Mouse (Mus musculus): ENCODE results near the gene Map3k6. TPM values are rescaled to one million over a fixed set of nuclear protein-coding genes. Genes with fewer than 3 reads are reported as not detected.

The Map3k6 gene
- polyA plus RNA-seq, 1 experiment from 2014 or later: 3.3 TPM

GRCm38 (mm10) chr4:133234771-133235170 lies 5.8 kb upstream of the Map3k6 start:
- no peaks in the 10 kb centered on the region for H3K27me3 ChIP-seq
- POLR2A ChIA-PET: no interaction called here
- ATAC-seq (no peak), DNase-seq (ENCODE audit: low read depth, low spot score) (no peak)
- no peak for TF ChIP-seq CTCF (IDR thresholded peaks at IDR 0.05)
- in situ Hi-C loops (cut with MboI; ENCODE audit: low pct_unique_long_range_greater_than_20kb): loop anchor here (5.0 kb wide), 1 partner anchor 68 kb away; no protein-coding TSS in a partner anchor
- CTCF ChIA-PET: no interaction called here

GRCm38 (mm10) chr4:133235415-133235814 lies 5.2 kb upstream of the Map3k6 start:
- no peak for TF ChIP-seq CTCF (IDR thresholded peaks at IDR 0.05)
- ChIA-PET POLR2A (no interaction called here), CTCF (no interaction called here)
- no peak for ATAC-seq
- no peaks in the 10 kb centered on the region for H3K27me3 ChIP-seq
- in situ Hi-C loops (cut with MboI; ENCODE audit: low pct_unique_long_range_greater_than_20kb): no loop called here
- no peak for DNase-seq (ENCODE audit: low read depth, low spot score)

GRCm38 (mm10) chr4:133237911-133238310 lies 2.7 kb upstream of the Map3k6 start:
- in situ Hi-C loops (cut with MboI; ENCODE audit: low pct_unique_long_range_greater_than_20kb): no loop called here
- ChIA-PET CTCF (no interaction called here), POLR2A (no interaction called here)
- no peak for TF ChIP-seq CTCF (IDR thresholded peaks at IDR 0.05)
- no peaks in the 10 kb centered on the region for H3K27me3 ChIP-seq
- DNase-seq (ENCODE audit: low read depth, low spot score) (no peak), ATAC-seq (no peak)

- DNase-seq (ENCODE audit: low read depth, low spot score) (peak; percentile 61), ATAC-seq (peak; percentile 81)
- no peaks in the 10 kb centered on the region for H3K27me3 ChIP-seq
- TF ChIP-seq CTCF (IDR thresholded peaks at IDR 0.05): no peak
- in situ Hi-C loops (cut with MboI; ENCODE audit: low pct_unique_long_range_greater_than_20kb): no loop called here
- POLR2A ChIA-PET: interaction anchor here (0.9 to 1.6 kb wide), 2 partner anchors 14 to 25 kb away, joined by 3 to 4 read pairs; no protein-coding TSS in a partner anchor
- CTCF ChIA-PET: interaction anchor here (1.1 to 1.4 kb wide), 2 partner anchors 15 to 30 kb away, joined by 3 read pairs; no protein-coding TSS in a partner anchor
Observed at GRCm38 (mm10) chr4:133240934-133241908, 603 bp downstream of the Map3k6 start.

DNA sequence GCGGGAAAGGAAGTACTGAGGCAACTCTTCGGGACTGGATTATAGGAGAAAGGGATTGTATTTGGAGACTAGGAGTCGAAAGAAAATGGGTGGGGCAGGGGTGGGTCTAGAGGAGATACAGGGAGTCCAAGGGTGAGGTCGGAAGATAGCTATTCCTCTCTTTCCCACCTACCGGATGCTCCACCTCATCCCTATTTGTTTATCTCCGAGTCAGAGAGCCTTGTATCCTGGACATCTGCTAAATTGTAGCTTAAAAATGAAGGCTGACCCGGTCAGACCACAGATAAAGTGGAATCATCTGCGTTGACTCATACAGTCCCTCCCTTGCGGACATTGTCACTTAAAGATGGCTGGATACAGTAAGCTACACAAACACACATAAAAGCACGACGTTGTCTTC lies 1.3 kb downstream of the Map3k6 start:
- CTCF ChIA-PET: interaction anchor here (0.9 to 1.4 kb wide), 3 partner anchors 15 to 35 kb away, joined by 3 to 4 read pairs (median 3); no protein-coding TSS in a partner anchor
- ATAC-seq (no peak), DNase-seq (ENCODE audit: low read depth, low spot score) (no peak)
- POLR2A ChIA-PET: interaction anchor here (1.6 kb wide), 1 partner anchor 13 kb away, joined by 3 read pairs; no protein-coding TSS in a partner anchor
- TF ChIP-seq CTCF (IDR thresholded peaks at IDR 0.05): no peak
- in situ Hi-C loops (cut with MboI; ENCODE audit: low pct_unique_long_range_greater_than_20kb): no loop called here
- H3K27me3 ChIP-seq: no peaks in the 10 kb centered on the region

DNA sequence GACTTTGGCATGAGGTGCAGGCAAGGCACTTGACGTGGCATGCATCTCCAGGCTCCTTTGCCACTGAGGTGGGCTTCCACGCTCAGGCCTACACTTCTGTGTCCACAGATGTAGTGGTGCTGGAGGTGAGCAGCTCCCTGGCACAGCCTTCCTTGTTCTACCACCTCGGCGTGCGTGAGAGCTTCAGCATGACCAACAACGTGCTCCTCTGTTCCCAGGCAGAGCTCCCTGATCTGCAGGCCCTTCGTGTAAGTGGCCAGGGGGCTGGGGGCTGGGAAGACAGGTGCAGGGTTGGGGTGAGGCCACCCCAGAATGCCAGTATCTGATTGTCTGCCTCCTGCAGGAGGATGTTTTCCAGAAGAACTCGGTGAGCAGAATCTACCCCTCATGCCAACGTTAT lies 2.1 kb downstream of the Map3k6 start:
- H3K27me3 ChIP-seq: no peaks in the 10 kb centered on the region
- in situ Hi-C loops (cut with MboI; ENCODE audit: low pct_unique_long_range_greater_than_20kb): no loop called here
- ATAC-seq: no peak
- POLR2A ChIA-PET: no interaction called here
- no peak for TF ChIP-seq CTCF (IDR thresholded peaks at IDR 0.05)
- CTCF ChIA-PET: interaction anchor here (0.9 kb wide), 1 partner anchor 34 kb away, joined by 4 read pairs; no protein-coding TSS in a partner anchor
- no peak for DNase-seq (ENCODE audit: low read depth, low spot score)

DNA sequence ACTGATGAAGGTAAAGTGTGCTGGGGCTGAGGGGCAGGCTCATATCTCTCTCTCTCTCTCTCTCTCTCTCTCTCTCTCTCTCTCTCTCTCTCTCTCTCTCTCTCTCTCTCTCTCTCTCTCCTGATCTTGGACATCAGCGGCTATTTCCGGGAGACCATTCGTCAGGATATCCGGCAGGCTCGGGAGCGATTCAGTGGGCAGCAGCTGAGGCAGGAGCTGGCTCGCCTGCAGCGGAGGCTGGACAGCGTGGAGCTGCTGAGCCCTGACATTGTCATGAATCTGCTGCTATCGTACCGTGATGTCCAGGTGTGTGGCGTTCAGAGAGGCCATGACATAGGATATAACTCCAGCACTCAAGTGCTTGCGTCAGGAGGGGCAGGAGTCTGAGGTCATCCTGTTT lies 2.9 kb downstream of the Map3k6 start:
- H3K27me3 ChIP-seq: no peaks in the 10 kb centered on the region
- in situ Hi-C loops (cut with MboI; ENCODE audit: low pct_unique_long_range_greater_than_20kb): no loop called here
- ChIA-PET POLR2A (no interaction called here), CTCF (no interaction called here)
- DNase-seq (ENCODE audit: low read depth, low spot score) (no peak), ATAC-seq (no peak)
- no peak for TF ChIP-seq CTCF (IDR thresholded peaks at IDR 0.05)

GRCm38 (mm10) chr4:133244289-133244688 lies 3.7 kb downstream of the Map3k6 start:
- POLR2A ChIA-PET: no interaction called here
- no peak for TF ChIP-seq CTCF (IDR thresholded peaks at IDR 0.05)
- CTCF ChIA-PET: no interaction called here
- no peak for ATAC-seq
- no peaks in the 10 kb centered on the region for H3K27me3 ChIP-seq
- in situ Hi-C loops (cut with MboI; ENCODE audit: low pct_unique_long_range_greater_than_20kb): no loop called here
- DNase-seq (ENCODE audit: low read depth, low spot score): no peak

DNA sequence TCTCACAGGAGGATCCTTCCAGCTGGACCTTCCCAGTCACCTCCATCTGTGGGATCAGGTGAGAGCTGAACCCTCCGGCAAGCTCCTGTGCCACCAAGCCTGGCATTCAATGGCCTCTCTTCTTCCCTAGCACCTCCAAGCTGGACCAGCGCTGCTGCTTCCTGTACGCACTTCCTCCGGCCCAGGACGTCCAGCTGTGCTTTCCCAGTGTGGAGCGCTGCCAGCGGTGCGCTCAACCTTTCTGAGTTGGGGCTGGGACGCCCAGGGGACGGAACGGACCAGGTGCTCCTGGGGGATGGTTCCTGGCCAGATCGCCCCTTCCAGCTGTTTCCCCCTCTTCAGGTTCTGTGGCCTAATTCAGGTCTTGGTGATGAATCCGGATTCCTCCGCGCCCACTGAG lies 6.5 kb downstream of the Map3k6 start:
- in situ Hi-C loops (cut with MboI; ENCODE audit: low pct_unique_long_range_greater_than_20kb): no loop called here
- CTCF ChIA-PET: no interaction called here
- DNase-seq (ENCODE audit: low read depth, low spot score) (no peak), ATAC-seq (no peak)
- no peaks in the 10 kb centered on the region for H3K27me3 ChIP-seq
- POLR2A ChIA-PET: no interaction called here
- TF ChIP-seq CTCF (IDR thresholded peaks at IDR 0.05): no peak

GRCm38 (mm10) chr4:133247806-133248449 lies 7.3 kb downstream of the Map3k6 start:
- POLR2A ChIA-PET: no interaction called here
- DNase-seq (ENCODE audit: low read depth, low spot score) (no peak), ATAC-seq (no peak)
- CTCF ChIA-PET: no interaction called here
- in situ Hi-C loops (cut with MboI; ENCODE audit: low pct_unique_long_range_greater_than_20kb): no loop called here
- no peaks in the 10 kb centered on the region for H3K27me3 ChIP-seq
- no peak for TF ChIP-seq CTCF (IDR thresholded peaks at IDR 0.05)

GRCm38 (mm10) chr4:133250609-133251008 lies 10.0 kb downstream of the Map3k6 start:
- no peak for TF ChIP-seq CTCF (IDR thresholded peaks at IDR 0.05)
- ChIA-PET POLR2A (no interaction called here), CTCF (interaction anchor here (1.1 to 2.3 kb wide), 3 partner anchors 10 to 17 kb away, joined by 3 to 12 read pairs (median 6); no protein-coding TSS in a partner anchor)
- in situ Hi-C loops (cut with MboI; ENCODE audit: low pct_unique_long_range_greater_than_20kb): no loop called here
- H3K27me3 ChIP-seq: no peaks in the 10 kb centered on the region
- DNase-seq (ENCODE audit: low read depth, low spot score) (no peak), ATAC-seq (no peak)
